20 mouse cellular contexts compared by ENCODE assay signal in genomic region chr7:6934741-6935140, GRCm38 (mm10).
A peak's percentile ranks its signal among the peaks of the same experiment; 100 is the strongest.
DNase-seq lines count a peak whose midpoint lies in the region; ATAC-seq and TF ChIP-seq lines count a peak whose summit lies in the region.
"Had no signal": no experiment of that assay in that cellular context is flagged by ENCODE, and none has a peak within 500 bp of the region (broad histone marks: within the 10 kb centered on the region; RNA-seq: fewer than 3 reads in every experiment).

No protein-coding gene starts in this region.

- no peak for ATAC-seq in lung, embryonic 14.5 days (ENCODE audit: insufficient read depth)
- ATAC-seq in limb, embryonic 13.5 days (ENCODE audit: low FRiP score, low read depth) = no peak
- no peak for ATAC-seq in erythroblast, adult 5-6 weeks (replicated peaks; ENCODE audit: low FRiP score, poor library complexity, severe bottlenecking)

- 30% methylated on average over 5 of the region's 5 CpGs for WGBS in lung, embryonic 14.5 days
- 14% methylated on average over 5 of the region's 5 CpGs for WGBS in limb, embryonic 13.5 days

- H3K4me1 ChIP-seq in lung, embryonic 14.5 days (ENCODE audit: insufficient read depth) = no peaks in the 10 kb centered on the region
- H3K4me1 ChIP-seq in limb, embryonic 13.5 days = 0 out of 2 replicates have a peak, but pooled peaks cover 2% of the 10 kb centered on the region
- H3K4me1 ChIP-seq: liver, embryonic 15.5 days had no signal

- TF ChIP-seq CTCF in lung, embryonic 14.5 days (IDR thresholded peaks at IDR 0.05; ENCODE audit: low read depth) = no peak

- DNase-seq in heart, adult 11 months = peak; percentile 19
- DNase-seq in heart, postnatal 4 days = no peak
- peak; percentile 59 for DNase-seq in lung, embryonic 14.5 days
- DNase-seq in lung, postnatal 25 days (ENCODE audit: low spot score) = no peak
- peak; percentile 31 for DNase-seq in brain, adult 2 months (ENCODE audit: low read depth, low spot score)
- no peak for DNase-seq in urinary bladder, adult 18-20 months (ENCODE audit: low spot score in 2 of 2)
- DNase-seq: adrenal gland, postnatal 25 days; cerebellum, adult 18-20 months; cerebellum, postnatal 25 days; heart, postnatal 10 days; lung, postnatal 10 days; right cerebral cortex, postnatal 25 days had no signal

- H3K36me3 ChIP-seq in lung, embryonic 14.5 days (ENCODE audit: insufficient read depth) = no peaks in the 10 kb centered on the region
- H3K36me3 ChIP-seq in limb, embryonic 13.5 days = no peaks in the 10 kb centered on the region
- H3K36me3 ChIP-seq: G1E; hindbrain, embryonic 12.5 days; kidney, embryonic 15.5 days; liver, embryonic 15.5 days had no signal

- H3K4me3 ChIP-seq in lung, embryonic 14.5 days (ENCODE audit: low read depth, low read length) = no peak overlapping the region
- H3K4me3 ChIP-seq in limb, embryonic 13.5 days = no peak overlapping the region
- H3K4me3 ChIP-seq: hindbrain, embryonic 12.5 days; kidney, embryonic 15.5 days; liver, embryonic 15.5 days; megakaryocyte, embryonic 14.5 days had no signal

- H3K4me2 ChIP-seq in lung, embryonic 14.5 days = no peak overlapping the region
- no peak overlapping the region for H3K4me2 ChIP-seq in limb, embryonic 13.5 days (replicated peaks)
- H3K4me2 ChIP-seq: heart, embryonic 11.5 days; hindbrain, embryonic 12.5 days; kidney, embryonic 15.5 days; liver, embryonic 15.5 days had no signal

- no peaks in the 10 kb centered on the region for H3K9me3 ChIP-seq in lung, embryonic 14.5 days (ENCODE audit: low read depth, low read length)
- no peaks in the 10 kb centered on the region for H3K9me3 ChIP-seq in limb, embryonic 13.5 days
- H3K9me3 ChIP-seq: G1E; hindbrain, embryonic 12.5 days; kidney, embryonic 15.5 days; liver, embryonic 15.5 days; megakaryocyte, embryonic 14.5 days had no signal

- no peaks in the 10 kb centered on the region for H3K27me3 ChIP-seq in lung, embryonic 14.5 days (ENCODE audit: insufficient read depth, low read length)
- H3K27me3 ChIP-seq in limb, embryonic 13.5 days = no peaks in the 10 kb centered on the region
- H3K27me3 ChIP-seq: hindbrain, embryonic 12.5 days; kidney, embryonic 15.5 days; liver, embryonic 15.5 days; megakaryocyte, embryonic 14.5 days had no signal

- H3K9ac ChIP-seq in lung, embryonic 14.5 days = peak overlapping the region; percentile 20; the same call in 1 of the 2 replicates
- H3K9ac ChIP-seq in limb, embryonic 13.5 days = no peak overlapping the region
- H3K9ac ChIP-seq: hindbrain, embryonic 12.5 days; kidney, embryonic 15.5 days; liver, embryonic 15.5 days had no signal

- H3K27ac ChIP-seq in lung, embryonic 14.5 days (ENCODE audit: low read depth) = peak overlapping the region; percentile 46
- peak overlapping the region; percentile 75 for H3K27ac ChIP-seq in limb, embryonic 13.5 days
- H3K27ac ChIP-seq: hindbrain, embryonic 12.5 days; kidney, embryonic 15.5 days; liver, embryonic 15.5 days had no signal

Comparison
In these comparisons a context has a peak if more than half of its experiments do, and no peak if none do; other contexts are left out.
1. DNase-seq: peak in heart, adult 11 months (single experiment), lung, embryonic 14.5 days (single experiment) and brain, adult 2 months (single experiment); none in heart, postnatal 4 days (single experiment), lung, postnatal 25 days (single experiment) and urinary bladder, adult 18-20 months (0 of 2).